Mouse (Mus musculus): ENCODE measurements around the gene Ppara.

Gene Ppara

DNA sequence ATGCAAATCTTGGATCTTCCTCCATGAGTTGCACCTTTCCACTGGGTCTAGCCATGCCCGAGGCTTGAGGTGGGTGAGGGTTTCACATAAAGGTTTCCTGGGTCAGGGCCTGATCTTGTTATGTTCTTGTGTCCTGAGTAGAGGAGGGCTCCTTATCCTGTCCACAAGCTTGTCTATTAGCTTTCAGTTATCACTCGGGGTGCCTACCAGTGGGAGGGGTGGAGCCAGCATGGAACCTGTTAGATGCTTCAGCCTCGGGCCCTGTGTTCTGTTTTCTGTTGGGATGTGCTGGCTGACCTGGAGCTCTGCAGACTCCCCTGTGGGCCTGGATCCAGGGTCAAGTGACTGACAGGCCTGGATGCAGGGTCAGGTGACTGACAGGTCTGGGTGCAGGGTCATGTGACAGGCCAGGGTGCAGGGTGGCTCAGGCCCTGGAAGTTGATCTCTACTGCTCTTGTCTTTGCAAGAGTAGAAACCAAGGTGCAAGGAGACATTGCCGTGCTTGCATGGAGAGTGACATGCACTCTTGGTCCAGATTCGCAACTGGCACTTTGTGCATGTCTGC is 107.1 kb downstream of the Ppara start:
- no peak for DNase-seq (ENCODE audit: low spot score in 2 of 2)

DNA sequence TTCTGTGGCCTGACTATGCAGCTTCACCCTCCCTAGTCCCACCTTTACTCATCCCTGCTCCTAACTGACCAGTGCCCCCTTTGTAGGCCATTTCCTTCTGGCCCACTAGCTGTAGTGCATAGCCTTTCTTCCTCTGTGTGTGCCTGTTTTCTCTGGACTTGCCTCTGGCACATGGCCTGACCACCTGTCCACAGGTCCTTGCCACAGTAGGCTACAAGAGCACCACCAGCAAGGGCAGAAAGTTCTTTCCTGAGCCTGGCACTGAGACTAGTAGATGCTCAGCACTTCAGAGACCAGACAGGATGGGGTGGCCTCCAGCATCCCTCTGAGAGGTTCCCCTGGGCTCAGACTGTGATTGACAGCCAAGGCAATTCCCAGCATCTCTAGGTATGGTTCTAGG is 110.3 kb downstream of the Ppara start:
- DNase-seq (ENCODE audit: low spot score in 2 of 2), result no peak

DNA sequence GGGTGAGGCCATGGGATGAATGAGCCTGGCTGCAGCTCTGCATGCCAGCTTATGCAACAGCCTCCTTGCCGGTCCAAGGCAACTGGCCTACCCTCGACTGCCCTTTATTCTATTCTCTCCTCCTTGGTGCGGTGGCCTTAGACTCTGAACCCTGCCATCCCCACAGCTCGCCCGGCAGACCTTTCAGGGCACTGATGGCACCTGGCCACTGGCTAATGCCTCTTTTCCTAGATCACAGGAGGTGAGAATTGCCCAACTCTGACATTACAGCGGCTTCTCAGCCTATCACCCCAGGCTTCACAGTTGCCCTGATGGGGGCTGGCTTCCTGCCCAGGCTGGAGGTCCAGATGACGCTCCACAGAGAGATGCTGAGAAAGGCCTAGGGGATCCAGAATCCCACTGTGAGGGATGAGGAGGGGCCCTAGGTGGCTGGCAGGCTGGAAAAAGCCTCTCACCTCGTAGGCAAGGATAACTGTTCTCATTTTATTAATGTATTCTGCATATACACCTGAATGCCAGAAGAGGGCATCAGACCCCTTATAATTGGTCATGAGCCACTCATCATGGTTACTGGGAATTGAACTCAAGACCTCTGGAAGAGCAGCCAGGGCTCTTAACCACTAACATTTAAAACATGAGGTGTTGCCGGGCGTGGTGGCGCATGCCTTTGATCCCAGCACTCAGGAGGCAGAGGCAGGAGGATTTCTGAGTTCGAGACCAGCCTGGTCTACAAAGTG is 117.0 kb downstream of the Ppara start:
- DNase-seq (ENCODE audit: low spot score in 2 of 2), result no peak
